Mouse (Mus musculus): ENCODE data around the gene Ajm1. TPM values are rescaled to one million over a fixed set of nuclear protein-coding genes. Genes with fewer than 3 reads are reported as not detected.

Ajm1 gene
- total RNA-seq, 2 experiments from 2014 or later, result 104 to 117 TPM

GRCm38 (mm10) chr2:25534866-25535182 is 46.7 kb downstream of the Ajm1 start:
- no peak for DNase-seq (ENCODE audit: extremely low spot score in 1 of 2, low spot score in 1 of 2)

- DNase-seq (ENCODE audit: extremely low spot score in 1 of 2, low spot score in 1 of 2), result no peak
Measured at GRCm38 (mm10) chr2:25534178-25534865, 47.2 kb downstream of the Ajm1 start.

GRCm38 (mm10) chr2:25533707-25534106 is 47.9 kb downstream of the Ajm1 start:
- no peak for DNase-seq (ENCODE audit: extremely low spot score in 1 of 2, low spot score in 1 of 2)

GRCm38 (mm10) chr2:25526510-25527302 is 54.9 kb downstream of the Ajm1 start:
- DNase-seq (ENCODE audit: extremely low spot score in 1 of 2, low spot score in 1 of 2), result no peak

Other genes with a start within 250 kb of the Ajm1 start
- 10 to 100 TPM; 53.7 to 56.1 TPM for gene Man1b1, start 249.4 kb downstream of the Ajm1 start, total RNA-seq (2021)
- gene Dpp7, start 225.4 kb downstream of the Ajm1 start, total RNA-seq (2021), result 10 to 100 TPM; 30.7 to 31.7 TPM
- gene Uap1l1, start 216.1 kb downstream of the Ajm1 start, total RNA-seq (2021), result 10 to 100 TPM; 14.2 to 14.3 TPM
- 1 to 10 TPM; 5.8 to 6.0 TPM for gene Sapcd2, start 209.4 kb downstream of the Ajm1 start, total RNA-seq (2021)
- 10 to 100 TPM; 15.3 to 18.0 TPM for gene Entpd2, start 185.9 kb downstream of the Ajm1 start, total RNA-seq (2021)
- gene Npdc1, start 182.4 kb downstream of the Ajm1 start, total RNA-seq (2021), result 100 to 1,000 TPM; 427 to 450 TPM
- gene Fut7, start 158.5 kb downstream of the Ajm1 start, total RNA-seq (2021), result under 1 TPM; 0.12 to 0.49 TPM
- gene Abca2, start 153.1 kb downstream of the Ajm1 start, total RNA-seq (2021), result 100 to 1,000 TPM; 160 to 172 TPM
- gene Clic3, start 124.9 kb downstream of the Ajm1 start, total RNA-seq (2021), result under 1 TPM; 0.47 to 0.73 TPM
- gene Paxx, start 120.7 kb downstream of the Ajm1 start, total RNA-seq (2021), result 10 to 100 TPM; 56.6 to 58.9 TPM
- 100 to 1,000 TPM; 329 to 404 TPM for gene Ptgds, start 111.7 kb downstream of the Ajm1 start, total RNA-seq (2021)
- not detected for gene Lcn12, start 87.8 kb downstream of the Ajm1 start, total RNA-seq (2021)
- gene Fbxw5, start 81.0 kb downstream of the Ajm1 start, total RNA-seq (2021), result 100 to 1,000 TPM; 114 to 131 TPM
- gene C8g, start 80.0 kb downstream of the Ajm1 start, total RNA-seq (2021), result 1 to 10 TPM in 1 of 2 experiments, under 1 TPM in 1; 0.87 to 1.1 TPM
- gene Traf2, start 34.8 kb downstream of the Ajm1 start, total RNA-seq (2021), result 10 to 100 TPM in 1 of 2 experiments, 1 to 10 TPM in 1; 9.5 to 10.5 TPM
- 100 to 1,000 TPM; 211 to 232 TPM for gene Edf1, start 23.9 kb downstream of the Ajm1 start, total RNA-seq (2021)
- 1 to 10 TPM; 1.9 to 2.3 TPM for gene Mamdc4, start 6.9 kb downstream of the Ajm1 start, total RNA-seq (2021)
- 10 to 100 TPM; 67.9 to 75.4 TPM for gene Phpt1, start 6.5 kb downstream of the Ajm1 start, total RNA-seq (2021)
- 100 to 1,000 TPM; 128 to 145 TPM for gene Rabl6, start 26.8 kb upstream of the Ajm1 start, total RNA-seq (2021)
- gene Ccdc183, start 35.9 kb upstream of the Ajm1 start, total RNA-seq (2021), result not detected
- gene Tmem141, start 40.2 kb upstream of the Ajm1 start, total RNA-seq (2021), result 10 to 100 TPM; 21.3 to 24.7 TPM
- gene Fcna, start 46.3 kb upstream of the Ajm1 start, total RNA-seq (2021), result under 1 TPM; 0.44 to 0.80 TPM
- not detected for gene Lcn8, start 71.4 kb upstream of the Ajm1 start, total RNA-seq (2021)
- not detected for gene Lcn5, start 76.2 kb upstream of the Ajm1 start, total RNA-seq (2021)
- gene Lcn6, start 95.0 kb upstream of the Ajm1 start, total RNA-seq (2021), result not detected
- not detected for gene Lcn10, start 101.0 kb upstream of the Ajm1 start, total RNA-seq (2021)
- gene Obp2a, start 118.3 kb upstream of the Ajm1 start, total RNA-seq (2021), result not detected
- 100 to 1,000 TPM in 1 of 2 experiments, 10 to 100 TPM in 1; 98.1 to 104 TPM for gene Bmyc, start 125.0 kb upstream of the Ajm1 start, total RNA-seq (2021)
- not detected for gene Obp2b, start 155.3 kb upstream of the Ajm1 start, total RNA-seq (2021)
- gene Lcn3, start 183.8 kb upstream of the Ajm1 start, total RNA-seq (2021), result not detected
- not detected for gene Lcn11, start 195.3 kb upstream of the Ajm1 start, total RNA-seq (2021)
- not detected for gene Gm13539, start 200.5 kb upstream of the Ajm1 start, total RNA-seq (2021)
- gene Glt6d1, start 234.1 kb upstream of the Ajm1 start, total RNA-seq (2021), result not detected
- gene Lcn9, start 241.4 kb upstream of the Ajm1 start, total RNA-seq (2021), result not detected